Mouse (Mus musculus) liver, embryonic 12.5 days (tissue): Measurements from ENCODE around the gene Mgrn1. TPM values are rescaled to one million over a fixed set of nuclear protein-coding genes. Genes with fewer than 3 reads are reported as not detected.

Source experiments
- ATAC-seq: fragments of 200-750 bp; cut with Nextera tagmentation; 2 replicates; pipeline ENCODE4 v1.8.0; 2017; ENCODE audit warnings: moderate number of reproducible peaks, mild to moderate bottlenecking, moderate library complexity
- H3K27ac ChIP-seq: fragments of 300-500 bp; sonication (generic); 2 replicates; pipeline ENCODE4 v1.5.1; 2016; ENCODE audit warnings: mild to moderate bottlenecking
- H3K27me3 ChIP-seq: fragments of 300-500 bp; sonication (generic); replicated peaks from 2 replicates; pipeline ENCODE4 v1.6.1; 2016; ENCODE audit warnings: mild to moderate bottlenecking, moderate library complexity
- H3K36me3 ChIP-seq: fragments of 300-500 bp; sonication (generic); 2 replicates; pipeline ENCODE4 v1.6.1; 2016; ENCODE audit warnings: mild to moderate bottlenecking, moderate library complexity
- H3K4me1 ChIP-seq: fragments of 300-500 bp; sonication (generic); 2 replicates; pipeline ENCODE4 v1.6.1; 2016
- H3K4me2 ChIP-seq: fragments of 300-500 bp; sonication (generic); 2 replicates; pipeline ENCODE4 v1.6.1; 2016; ENCODE audit warnings: mild to moderate bottlenecking, moderate library complexity
- H3K4me3 ChIP-seq: fragments of 300-500 bp; sonication (generic); 2 replicates; pipeline ENCODE4 v1.5.1; 2016; ENCODE audit warnings: mild to moderate bottlenecking, moderate library complexity
- H3K9ac ChIP-seq: fragments of 300-500 bp; sonication (generic); 2 replicates; pipeline ENCODE4 v1.6.1; 2016; ENCODE audit warnings: mild to moderate bottlenecking, moderate library complexity
- H3K9me3 ChIP-seq: fragments of 300-500 bp; sonication (generic); replicated peaks from 2 replicates; pipeline ENCODE4 v1.6.1; 2016; ENCODE audit warnings: mild to moderate bottlenecking, moderate library complexity
- WGBS: fragments of 180-500 bp; shearing (Covaris S2); methylation state at CpG from one replicate; pipeline ENCODE4 v1.1.7; 2016; ENCODE audit not compliant: insufficient replicate concordance; 5-methylcytosine and 5-hydroxymethylcytosine counted together
- polyA plus RNA-seq: library from polyadenylated mRNA; unstranded; fragments of >200 nt; fragmentation: Nextera tagmentation; extraction: Ambion mirVana; gene quantifications from 2 replicates; pipeline ENCODE4 v1.2.1, GENCODE M21; 2016

The Mgrn1 gene
- polyA plus RNA-seq, 1 experiment from 2014 or later, result 29.8 TPM

DNA sequence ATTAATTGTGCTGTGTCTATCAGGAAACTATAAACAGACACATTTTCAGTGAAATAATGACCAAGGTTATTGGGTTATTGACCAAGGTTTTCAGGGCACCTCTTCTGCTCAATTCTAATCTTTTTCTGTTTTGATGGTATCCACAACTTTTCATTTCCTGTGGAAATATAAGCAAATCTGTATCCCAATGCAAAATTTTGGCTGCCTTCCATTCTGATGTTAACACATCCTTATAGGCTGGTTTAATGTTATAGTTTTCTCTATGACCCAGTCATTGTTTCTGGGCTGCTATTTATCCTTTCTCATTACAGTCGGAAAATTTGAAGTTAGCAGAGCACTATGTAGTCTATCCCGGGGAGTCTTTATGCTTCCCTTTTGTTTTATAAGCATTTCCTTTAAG, 13.7 kb downstream of the Mgrn1 start:
- no peak overlapping the region for H3K4me2 ChIP-seq
- no peak overlapping the region for H3K27ac ChIP-seq
- no peaks in the 10 kb centered on the region for H3K36me3 ChIP-seq
- no peak for ATAC-seq
- 72% methylated on average over 2 of the region's 2 CpGs for WGBS
- H3K27me3 ChIP-seq, result no peaks in the 10 kb centered on the region
- no peaks in the 10 kb centered on the region for H3K9me3 ChIP-seq
- no peak overlapping the region for H3K9ac ChIP-seq
- peaks cover 44% of the 10 kb centered on the region for H3K4me1 ChIP-seq
- no peak overlapping the region for H3K4me3 ChIP-seq

DNA sequence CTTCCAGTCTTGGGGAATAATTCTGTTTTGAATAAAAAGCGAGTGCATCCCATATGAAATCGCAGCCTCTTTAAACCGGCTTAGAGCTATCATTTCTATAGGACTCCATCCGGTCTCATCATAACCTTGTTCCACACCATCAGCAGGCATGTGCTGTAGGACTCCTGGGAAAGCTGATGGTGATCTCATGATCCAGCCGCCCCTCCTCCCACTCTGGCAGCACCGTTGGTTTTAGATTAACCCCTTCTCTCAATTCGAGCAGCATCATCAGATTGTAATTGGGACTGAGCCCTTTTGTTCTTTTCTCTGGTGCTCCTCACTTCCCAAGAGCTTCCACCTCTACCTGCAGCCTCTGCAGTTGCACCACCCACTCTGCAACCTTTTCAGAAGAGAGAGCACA, 15.1 kb downstream of the Mgrn1 start:
- no peaks in the 10 kb centered on the region for H3K27me3 ChIP-seq
- no peaks in the 10 kb centered on the region for H3K36me3 ChIP-seq
- no peak for ATAC-seq
- peaks cover 41% of the 10 kb centered on the region for H3K4me1 ChIP-seq
- WGBS, result 67% methylated on average over 7 of the region's 7 CpGs
- H3K9ac ChIP-seq, result no peak overlapping the region
- no peaks in the 10 kb centered on the region for H3K9me3 ChIP-seq
- no peak overlapping the region for H3K4me2 ChIP-seq
- no peak overlapping the region for H3K4me3 ChIP-seq
- no peak overlapping the region for H3K27ac ChIP-seq

- H3K4me2 ChIP-seq, result no peak overlapping the region
- no peak for ATAC-seq
- H3K27me3 ChIP-seq, result no peaks in the 10 kb centered on the region
- 71% methylated on average over 2 of the region's 2 CpGs for WGBS
- H3K27ac ChIP-seq, result no peak overlapping the region
- H3K9ac ChIP-seq, result no peak overlapping the region
- H3K9me3 ChIP-seq, result no peaks in the 10 kb centered on the region
- 0 out of 2 replicates have a peak, but pooled peaks cover 1% of the 10 kb centered on the region for H3K36me3 ChIP-seq
- H3K4me1 ChIP-seq, result peaks cover 29% of the 10 kb centered on the region
- H3K4me3 ChIP-seq, result no peak overlapping the region
Observed at GRCm38 (mm10) chr16:4902390-4902789, 16.3 kb downstream of the Mgrn1 start.

- Histone ChIP-seq H3K36me3 (0 out of 2 replicates have a peak, but pooled peaks cover 3% of the 10 kb centered on the region), H3K4me1 (peaks cover 37% of the 10 kb centered on the region), H3K27me3 (no peaks in the 10 kb centered on the region), H3K4me2 (no peak overlapping the region), H3K27ac (no peak overlapping the region), H3K4me3 (no peak overlapping the region), H3K9ac (no peak overlapping the region), H3K9me3 (no peaks in the 10 kb centered on the region)
- 77% methylated on average over 6 of the region's 6 CpGs for WGBS
- ATAC-seq, result no peak
Observed at GRCm38 (mm10) chr16:4903491-4904102, 17.5 kb downstream of the Mgrn1 start.

DNA sequence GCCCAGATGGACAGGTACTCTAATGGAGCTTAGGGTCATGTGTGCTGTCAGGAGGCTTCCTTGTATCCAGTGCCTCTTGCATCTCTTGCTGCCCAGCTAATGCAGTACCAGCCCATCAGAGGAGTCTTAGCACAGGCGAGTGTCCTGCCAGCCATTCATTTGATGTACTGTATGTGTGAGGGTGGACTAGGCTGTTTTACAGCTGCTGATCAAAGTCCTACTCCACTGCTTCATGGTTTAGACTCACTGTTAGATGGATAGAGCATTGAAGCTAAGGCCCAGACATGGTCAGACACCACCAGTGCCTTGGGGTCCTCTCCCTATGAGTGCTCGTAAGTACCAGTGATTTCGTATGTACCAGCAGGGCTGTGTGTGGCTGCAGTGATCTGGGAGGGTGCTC, 18.8 kb downstream of the Mgrn1 start:
- no peak for ATAC-seq
- 86% methylated on average over 3 of the region's 3 CpGs for WGBS
- H3K4me3 ChIP-seq, result no peak overlapping the region
- H3K4me1 ChIP-seq, result peaks cover 32% of the 10 kb centered on the region
- H3K27ac ChIP-seq, result no peak overlapping the region
- H3K9ac ChIP-seq, result no peak overlapping the region
- no peaks in the 10 kb centered on the region for H3K27me3 ChIP-seq
- peaks cover 13% of the 10 kb centered on the region for H3K36me3 ChIP-seq
- no peaks in the 10 kb centered on the region for H3K9me3 ChIP-seq
- no peak overlapping the region for H3K4me2 ChIP-seq

DNA sequence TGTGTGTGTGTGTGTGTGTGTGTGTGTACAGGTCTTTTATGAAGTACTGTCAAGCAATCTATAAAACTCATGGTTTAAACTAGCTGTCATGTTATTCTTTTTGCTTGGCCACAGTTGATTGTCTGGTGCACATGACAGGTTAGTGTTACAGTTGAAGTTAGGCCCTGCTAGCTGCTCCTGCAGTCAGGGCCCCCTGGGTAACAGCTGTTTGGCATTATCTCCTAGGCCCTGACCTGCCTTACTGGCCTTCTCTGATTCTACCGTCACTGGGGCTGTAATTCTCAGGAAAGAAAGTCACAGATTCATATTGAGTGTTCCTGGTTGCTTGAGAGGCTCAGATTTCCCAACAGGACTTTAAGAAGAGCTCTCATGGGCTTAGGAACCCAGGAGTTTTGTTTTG, 19.5 kb downstream of the Mgrn1 start:
- Histone ChIP-seq H3K27ac (no peak overlapping the region), H3K4me3 (no peak overlapping the region), H3K36me3 (peaks cover 19% of the 10 kb centered on the region), H3K27me3 (no peaks in the 10 kb centered on the region), H3K4me1 (peaks cover 32% of the 10 kb centered on the region), H3K4me2 (no peak overlapping the region), H3K9me3 (no peaks in the 10 kb centered on the region), H3K9ac (no peak overlapping the region)
- ATAC-seq, result no peak
- 29% methylated on average over 1 of the region's 1 CpGs for WGBS

DNA sequence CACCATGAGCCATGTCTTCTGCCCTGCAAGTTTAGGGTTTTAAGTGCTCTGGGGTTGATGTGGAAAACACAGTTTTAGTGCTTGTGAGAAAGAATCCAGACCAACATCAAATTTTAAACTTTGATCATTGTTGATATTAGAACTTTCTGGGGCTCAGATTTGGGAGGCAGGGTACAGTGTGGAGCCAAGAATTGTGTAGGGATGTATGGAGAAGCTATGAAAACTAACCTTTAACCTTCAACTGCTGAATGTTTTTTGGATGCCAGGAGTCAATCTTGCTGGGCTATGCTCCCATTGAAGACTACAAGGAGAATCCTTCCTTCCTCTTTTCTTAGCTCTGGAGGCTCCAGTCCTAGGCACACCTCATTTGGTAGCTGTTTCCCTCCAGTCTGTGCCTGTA, 20.5 kb downstream of the Mgrn1 start:
- Histone ChIP-seq H3K4me2 (no peak overlapping the region), H3K4me1 (peaks cover 32% of the 10 kb centered on the region), H3K27ac (no peak overlapping the region), H3K36me3 (peaks cover 28% of the 10 kb centered on the region), H3K9me3 (no peaks in the 10 kb centered on the region), H3K9ac (no peak overlapping the region), H3K27me3 (no peaks in the 10 kb centered on the region), H3K4me3 (no peak overlapping the region)
- ATAC-seq, result no peak

DNA sequence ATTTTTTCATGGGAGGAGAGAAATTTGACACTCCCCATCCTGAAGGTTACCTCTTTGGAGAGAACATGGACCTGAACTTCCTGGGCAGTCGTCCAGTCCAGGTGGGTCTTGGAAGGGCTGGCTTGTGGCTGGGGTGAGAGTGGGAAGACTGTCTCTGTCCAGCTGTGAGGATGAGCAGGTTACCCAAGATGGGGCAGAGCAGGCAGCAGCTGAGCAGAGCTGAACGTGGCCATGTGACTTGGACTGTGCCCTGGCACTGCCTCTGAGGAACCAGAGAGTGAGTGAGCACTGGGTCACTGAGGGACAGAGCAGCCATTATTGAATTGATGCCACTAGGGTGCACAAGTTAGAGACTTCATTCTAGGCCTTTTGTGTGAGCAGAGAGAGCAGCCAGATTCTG, 21.3 kb downstream of the Mgrn1 start:
- 0 out of 2 replicates have a peak, but pooled peaks have one; percentile 17 for ATAC-seq
- peaks cover 38% of the 10 kb centered on the region for H3K4me1 ChIP-seq
- H3K4me3 ChIP-seq, result no peak overlapping the region
- no peaks in the 10 kb centered on the region for H3K27me3 ChIP-seq
- no peak overlapping the region for H3K4me2 ChIP-seq
- no peaks in the 10 kb centered on the region for H3K9me3 ChIP-seq
- 54% methylated on average over 2 of the region's 2 CpGs for WGBS
- H3K9ac ChIP-seq, result no peak overlapping the region
- no peak overlapping the region for H3K27ac ChIP-seq
- peaks cover 37% of the 10 kb centered on the region for H3K36me3 ChIP-seq

GRCm38 (mm10) chr16:4907972-4908371, 21.9 kb downstream of the Mgrn1 start:
- H3K4me1 ChIP-seq, result peaks cover 42% of the 10 kb centered on the region
- no peaks in the 10 kb centered on the region for H3K27me3 ChIP-seq
- H3K4me3 ChIP-seq, result no peak overlapping the region
- H3K36me3 ChIP-seq, result peaks cover 41% of the 10 kb centered on the region
- ATAC-seq, result peak; percentile 62
- WGBS, result 36% methylated on average over 5 of the region's 5 CpGs
- H3K27ac ChIP-seq, result no peak overlapping the region
- H3K9ac ChIP-seq, result no peak overlapping the region
- H3K9me3 ChIP-seq, result no peaks in the 10 kb centered on the region
- peak overlapping the region; percentile 26; the same call in 1 of the 2 replicates for H3K4me2 ChIP-seq

DNA sequence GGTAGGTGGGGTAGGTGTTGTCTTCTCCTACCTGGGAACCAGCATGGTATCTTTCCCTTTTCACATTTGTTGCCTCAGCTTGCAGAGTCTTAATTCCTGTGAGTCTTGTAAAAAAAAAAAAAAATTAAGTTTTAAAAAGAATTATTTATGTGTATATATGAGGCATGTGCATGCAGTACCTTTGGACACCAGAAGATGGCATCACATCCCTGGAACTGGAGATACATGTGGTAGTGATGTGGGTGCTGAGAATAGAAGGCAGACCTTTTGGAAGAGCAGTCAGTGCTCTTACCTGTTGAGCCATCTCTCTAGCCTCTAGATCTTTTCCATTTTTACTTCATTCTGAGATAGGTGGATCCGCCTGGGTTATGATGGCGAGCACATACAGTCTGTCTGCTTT, 23.7 kb downstream of the Mgrn1 start:
- Histone ChIP-seq H3K9ac (no peak overlapping the region), H3K27me3 (no peaks in the 10 kb centered on the region), H3K9me3 (no peaks in the 10 kb centered on the region), H3K4me2 (no peak overlapping the region), H3K4me1 (peaks cover 36% of the 10 kb centered on the region), H3K36me3 (peaks cover 41% of the 10 kb centered on the region), H3K27ac (no peak overlapping the region), H3K4me3 (no peak overlapping the region)
- no peak for ATAC-seq
- WGBS, result 91% methylated on average over 2 of the region's 2 CpGs

DNA sequence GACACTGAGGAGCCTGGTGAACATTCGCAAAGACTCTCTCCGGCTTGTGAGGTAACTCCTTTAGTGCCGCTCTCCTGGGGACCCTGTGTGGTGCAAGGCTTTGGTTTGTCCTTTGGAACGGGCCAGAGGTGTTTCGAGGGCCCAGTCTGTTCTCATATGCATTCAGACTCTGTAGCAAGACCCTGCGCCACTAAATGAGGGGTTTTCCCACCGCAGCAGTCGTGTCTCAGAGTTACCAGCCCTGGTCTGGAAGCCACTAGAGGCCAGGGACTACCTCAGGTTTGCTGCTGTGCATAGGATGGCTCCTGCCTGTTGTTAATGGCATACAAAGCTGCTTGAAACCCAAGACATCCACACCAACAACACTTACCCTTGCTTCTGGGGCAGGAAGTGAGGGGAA, 24.7 kb downstream of the Mgrn1 start:
- Histone ChIP-seq H3K9me3 (no peaks in the 10 kb centered on the region), H3K4me3 (no peak overlapping the region), H3K36me3 (peaks cover 49% of the 10 kb centered on the region), H3K4me1 (peaks cover 26% of the 10 kb centered on the region), H3K27ac (no peak overlapping the region), H3K27me3 (no peaks in the 10 kb centered on the region), H3K9ac (no peak overlapping the region), H3K4me2 (no peak overlapping the region)
- 87% methylated on average over 8 of the region's 8 CpGs for WGBS
- ATAC-seq, result no peak

GRCm38 (mm10) chr16:4912074-4912648, 26.1 kb downstream of the Mgrn1 start:
- Histone ChIP-seq H3K9ac (no peak overlapping the region), H3K4me3 (no peak overlapping the region), H3K4me1 (peaks cover 26% of the 10 kb centered on the region), H3K27me3 (no peaks in the 10 kb centered on the region), H3K4me2 (no peak overlapping the region), H3K9me3 (no peaks in the 10 kb centered on the region), H3K27ac (peak overlapping the region; percentile 23; the same call in 1 of the 2 replicates), H3K36me3 (peaks cover 59% of the 10 kb centered on the region)
- peak; percentile 18 for ATAC-seq
- 63% methylated on average over 10 of the region's 10 CpGs for WGBS
